Mouse (Mus musculus) embryonic fibroblast, embryonic 13.5 days (primary cell): ENCODE results near the gene Zfp593.

Source experiments
- CTCF ChIP-seq: IDR thresholded peaks from 2 replicates; pipeline ENCODE4 v1.5.1; 2011; ENCODE audit warnings: mild to moderate bottlenecking, control low read depth, low read length, moderate library complexity, borderline replicate concordance; ENCODE audit not compliant: insufficient read depth
- POLR2A ChIP-seq: IDR thresholded peaks from 2 replicates; pipeline ENCODE4 v1.6.1; 2011; ENCODE audit warnings: low read depth, mild to moderate bottlenecking, control low read depth, low read length, moderate library complexity

DNA sequence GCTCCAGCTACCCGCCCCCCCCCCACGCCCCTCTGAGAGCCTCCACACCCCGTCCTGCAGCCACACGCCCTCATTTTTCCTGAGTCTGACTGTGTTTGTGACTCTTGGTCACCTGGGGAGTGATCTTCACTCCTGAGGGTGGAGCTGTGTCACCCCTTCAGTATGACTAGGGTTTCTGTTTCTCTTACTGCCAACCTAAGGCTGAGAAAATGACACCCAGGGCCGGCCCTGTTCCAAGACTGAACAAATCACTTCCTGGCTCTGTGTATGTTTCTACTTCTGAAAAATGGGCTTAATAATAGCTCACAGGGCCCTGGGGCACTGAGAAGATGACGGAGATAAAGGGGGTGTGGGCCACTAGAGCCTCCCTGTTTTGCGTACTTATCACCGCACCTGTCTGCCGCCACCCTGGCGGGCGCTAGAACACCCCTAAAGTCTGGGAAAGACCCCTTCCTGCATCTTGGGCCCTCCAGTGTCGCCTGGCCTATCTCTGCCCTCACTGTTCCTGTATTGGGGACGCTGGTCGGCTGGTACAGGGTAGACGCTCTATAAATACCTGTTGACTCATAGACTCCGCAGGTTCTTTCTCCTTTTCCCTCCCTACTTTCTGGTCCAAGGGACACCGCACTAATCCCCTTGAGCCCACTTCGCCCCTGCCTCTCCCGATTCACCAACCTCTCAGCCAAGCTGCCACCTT lies 7.7 kb downstream of the Zfp593 start:
- TF ChIP-seq POLR2A = no peak
- no peak for TF ChIP-seq CTCF
